Mouse (Mus musculus): ENCODE data around the gene Gjb6.

Gjb6 gene

DNA sequence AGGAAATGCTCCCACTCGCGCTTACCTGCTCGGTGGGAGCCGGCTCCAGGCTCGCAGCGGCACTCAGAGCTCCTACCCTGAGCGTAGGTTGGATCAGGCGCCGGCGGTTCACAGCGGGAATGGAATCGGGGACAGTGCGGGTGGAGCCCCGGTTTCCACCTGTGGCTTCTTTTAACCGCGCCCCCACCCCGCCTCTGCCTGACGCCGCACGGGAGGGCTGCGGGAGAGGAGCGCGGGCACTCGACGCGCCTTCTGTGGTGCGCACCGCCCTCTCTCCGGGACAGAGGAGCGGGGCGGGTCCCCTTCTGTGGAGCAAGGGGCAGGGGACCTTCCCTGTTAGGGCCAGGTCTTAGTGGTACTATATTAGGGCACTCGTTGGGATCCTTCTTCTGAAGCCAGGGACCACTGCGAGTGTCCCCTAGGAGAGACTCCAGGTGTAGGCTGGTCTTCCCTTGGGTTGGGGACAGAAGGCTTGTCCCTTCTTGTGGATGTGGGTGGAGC is at the start of gene Gjb6:
Gene Gjb6, minus strand, starts transcription at position 451 of the 501 bp plus-strand sequence.
- DNase-seq (ENCODE audit: low spot score in 2 of 2), result no peak

DNA sequence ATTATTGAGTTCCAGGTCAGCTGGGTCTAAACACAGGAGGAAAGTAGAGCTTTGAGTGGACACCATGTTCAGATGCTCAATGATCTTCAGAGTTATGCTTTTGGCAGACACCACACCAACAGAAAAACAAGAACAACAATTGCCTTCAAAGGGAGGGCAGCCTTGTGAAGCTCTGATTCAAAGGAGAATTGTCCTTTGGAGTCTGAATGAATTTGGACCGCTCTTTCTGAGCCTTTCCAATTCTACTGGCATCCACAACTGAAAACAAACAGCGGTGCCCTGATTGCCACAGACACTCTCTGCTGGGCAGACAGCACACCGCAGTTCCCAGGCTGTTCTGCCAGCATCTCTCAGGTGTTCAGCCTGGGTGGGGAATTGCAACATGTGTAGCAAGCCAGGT is 32.1 kb upstream of the Gjb6 start:
- no peak for DNase-seq (ENCODE audit: low spot score in 2 of 2)

DNA sequence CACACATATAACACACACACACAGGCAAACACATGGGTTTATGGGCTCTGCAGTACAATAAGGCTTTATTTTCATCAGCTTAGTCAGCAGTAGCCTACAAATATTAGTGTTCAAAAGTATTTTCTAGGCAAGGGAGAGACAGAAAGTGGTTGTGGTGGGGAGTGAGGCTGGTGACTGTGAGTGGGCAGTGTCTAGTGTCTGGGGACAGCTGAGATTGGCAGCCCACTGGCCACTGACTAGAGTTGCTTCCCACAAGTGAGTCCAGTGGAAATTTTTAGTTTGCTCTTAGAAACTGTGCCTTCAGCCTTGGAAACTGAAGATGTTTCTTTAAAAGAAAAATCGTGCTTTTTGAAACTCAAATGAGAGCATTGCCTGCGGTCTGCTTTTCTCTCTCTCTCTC is 28.4 kb upstream of the Gjb6 start:
- no peak for DNase-seq (ENCODE audit: low spot score in 2 of 2)

DNA sequence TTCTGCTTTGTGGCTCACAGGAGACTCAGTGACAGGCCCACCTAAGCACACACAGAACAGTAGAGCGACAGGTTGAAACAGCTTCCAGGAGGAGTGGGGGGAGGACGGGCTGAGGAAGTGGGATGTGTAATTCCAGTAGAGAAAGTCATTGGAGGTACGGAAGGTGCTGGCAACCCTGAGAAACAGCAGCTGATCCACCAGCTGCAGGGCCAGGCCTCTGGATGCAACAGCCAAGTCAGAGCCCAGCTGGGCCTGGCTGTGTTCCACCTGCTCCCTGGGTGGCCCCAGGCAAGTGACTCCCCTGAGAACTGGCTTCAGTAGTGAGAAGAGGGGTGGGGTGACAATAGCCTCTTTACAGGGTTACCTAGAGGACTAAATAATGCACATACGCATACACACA is 27.8 kb upstream of the Gjb6 start:
- DNase-seq (ENCODE audit: low spot score in 2 of 2), result no peak

DNA sequence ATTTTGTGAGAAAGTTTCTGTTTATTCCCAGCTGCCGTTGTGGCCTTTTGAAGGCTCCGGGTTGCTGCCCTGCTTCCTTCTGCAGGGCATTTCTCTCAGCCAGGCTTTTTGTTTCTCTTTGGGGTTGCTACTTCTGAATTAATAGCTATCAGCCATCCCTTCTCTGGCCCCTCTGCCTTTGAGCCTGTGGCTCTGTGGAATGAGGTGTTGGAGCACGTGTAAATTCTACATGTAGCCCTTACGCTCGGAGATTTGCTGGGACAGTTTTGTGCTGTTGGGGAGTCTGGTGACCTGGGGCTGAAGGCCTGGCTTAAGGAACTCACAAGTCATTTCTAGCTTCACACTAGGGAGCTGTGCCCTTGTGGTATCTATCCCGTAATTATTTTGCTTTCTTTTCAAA is 21.5 kb upstream of the Gjb6 start:
- no peak for DNase-seq (ENCODE audit: low spot score in 2 of 2)

DNA sequence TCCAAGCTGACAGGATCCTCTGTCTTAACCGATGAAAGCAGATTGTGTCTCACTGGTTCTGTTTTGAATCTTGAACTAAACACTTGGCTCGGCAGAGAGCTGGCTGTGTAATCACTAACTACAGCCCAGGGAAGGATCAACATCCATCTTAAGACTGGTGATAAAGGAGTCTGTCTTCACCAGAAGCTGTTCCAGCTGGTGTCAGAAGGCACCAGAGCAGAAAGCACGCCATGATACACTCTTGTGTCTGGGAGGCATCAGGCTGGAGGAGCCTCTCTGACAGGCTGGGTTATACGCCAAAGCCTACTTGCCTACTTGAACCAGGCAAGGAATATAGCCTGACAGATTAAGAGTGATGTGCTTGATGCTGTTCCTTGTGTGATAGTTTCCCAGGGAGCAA is 12.3 kb upstream of the Gjb6 start:
- DNase-seq (ENCODE audit: low spot score in 2 of 2), result no peak

DNA sequence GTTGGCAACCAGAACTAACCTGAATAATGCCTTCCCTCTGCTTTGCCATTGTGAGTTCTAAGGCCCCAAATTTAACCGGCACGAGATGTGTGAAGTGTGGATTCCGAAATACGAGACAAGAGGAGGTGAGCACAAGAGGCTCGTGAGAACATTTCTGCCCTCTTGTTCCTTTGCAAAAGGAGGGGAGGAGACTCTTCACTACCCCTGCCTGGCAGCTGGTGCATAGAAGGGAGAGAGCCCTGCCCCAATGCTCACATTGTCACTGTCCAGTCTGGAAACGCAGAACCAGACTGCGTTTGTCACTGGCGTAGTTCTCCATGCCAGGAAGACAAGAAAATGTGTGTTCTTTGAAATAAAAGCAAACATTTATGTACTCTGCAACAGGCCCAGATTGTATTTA is 1.9 kb upstream of the Gjb6 start:
- no peak for DNase-seq (ENCODE audit: low spot score in 2 of 2)

DNA sequence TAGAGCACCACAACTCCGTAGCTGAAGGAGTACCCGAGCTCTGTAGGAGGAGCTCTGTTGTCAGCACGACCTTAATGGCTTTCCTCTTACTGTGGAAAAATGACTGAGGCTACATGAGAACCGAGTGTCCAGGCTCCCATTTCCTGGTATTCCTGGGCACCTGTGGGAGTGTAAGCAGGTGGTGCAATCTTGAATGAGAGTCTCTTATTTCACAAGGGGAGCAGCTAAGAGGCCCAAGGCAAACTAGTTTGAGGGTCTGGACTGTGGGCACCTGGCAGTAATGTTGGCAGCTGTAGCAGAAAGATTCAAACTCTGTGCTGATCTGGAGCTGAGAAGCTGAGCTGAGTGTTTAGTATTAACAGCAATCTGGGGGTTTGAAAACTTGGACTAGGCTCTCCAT is 6.0 kb downstream of the Gjb6 start:
- no peak for DNase-seq (ENCODE audit: low spot score in 2 of 2)

DNA sequence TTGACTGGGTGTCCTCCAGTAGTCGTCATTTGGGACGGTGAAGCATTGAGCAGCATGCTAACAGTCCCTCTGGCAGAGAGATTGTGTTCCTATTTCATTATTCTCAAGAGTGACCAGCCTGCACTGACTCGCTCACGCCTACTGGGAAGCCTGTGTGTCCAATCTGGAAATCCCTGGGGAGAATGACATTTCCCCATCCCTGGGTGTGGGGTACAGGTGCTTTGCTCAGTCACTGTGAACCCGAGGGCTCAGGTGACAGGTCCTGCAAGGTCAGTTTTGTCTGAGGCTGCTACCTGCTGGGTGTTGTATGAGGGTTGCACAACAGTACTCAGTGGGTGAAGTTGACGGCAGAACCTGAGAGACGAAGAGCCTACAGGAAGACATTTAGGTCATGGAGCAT is 11.1 kb downstream of the Gjb6 start:
- DNase-seq (ENCODE audit: low spot score in 2 of 2), result no peak

DNA sequence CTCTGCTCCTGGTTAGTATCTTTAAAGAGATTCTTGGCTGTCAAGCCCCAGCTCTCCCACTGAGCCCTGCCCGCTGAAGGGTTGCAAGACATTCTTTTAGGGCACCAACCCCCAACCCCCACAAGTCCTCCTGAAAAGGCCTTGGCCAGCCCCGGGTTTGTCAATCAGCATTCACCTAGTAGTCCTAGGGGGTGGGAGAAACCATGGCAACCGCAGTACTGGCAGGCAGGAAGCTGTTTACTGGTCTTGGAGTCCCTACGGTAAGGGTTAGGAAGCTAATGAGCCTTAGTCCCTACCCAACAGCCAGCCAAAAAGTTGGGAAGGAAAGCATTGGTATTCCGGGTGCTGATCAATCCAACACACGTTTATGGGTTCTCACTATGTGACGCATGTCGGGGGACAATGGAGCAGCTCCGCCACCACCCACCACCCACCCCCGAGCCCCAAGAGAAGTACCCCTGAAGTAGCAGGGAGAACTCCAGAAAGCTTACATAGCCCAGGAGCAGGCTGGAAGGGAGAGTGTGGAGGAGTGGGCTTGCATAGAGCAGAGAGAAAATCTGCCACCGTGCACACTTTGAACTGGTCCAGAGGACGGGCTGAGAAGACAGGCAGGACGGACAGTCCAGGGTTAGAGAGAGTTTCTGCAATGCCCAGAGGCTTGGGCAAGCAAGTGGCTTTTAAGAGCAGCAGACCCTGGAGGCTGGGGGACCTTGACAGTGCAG is 17.4 kb downstream of the Gjb6 start, which contains the start of gene Gm4491:
Gene Gm4491, minus strand, starts transcription at position 61 of the 722 bp plus-strand sequence.
- DNase-seq (ENCODE audit: low spot score in 2 of 2), result no peak

DNA sequence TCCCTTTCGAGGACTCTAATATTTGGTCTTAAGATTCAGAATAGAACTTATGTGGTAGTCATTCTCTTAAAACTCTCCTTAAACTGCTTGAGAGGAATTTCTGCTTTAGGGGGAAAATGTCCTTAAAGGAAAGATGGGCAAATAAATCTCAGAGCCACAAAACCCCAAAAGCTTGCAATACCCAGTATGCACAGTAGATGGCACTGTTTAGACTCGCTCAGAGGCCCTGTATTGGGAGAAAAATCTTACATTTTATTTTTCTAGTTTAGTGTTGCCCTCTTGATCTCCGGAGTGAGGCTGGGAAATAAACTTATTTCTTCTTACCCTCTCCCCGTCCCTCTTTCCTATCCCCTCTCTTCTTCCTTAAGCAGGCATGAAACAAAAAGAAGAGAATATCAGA is 24.2 kb downstream of the Gjb6 start:
- no peak for DNase-seq (ENCODE audit: low spot score in 2 of 2)

DNA sequence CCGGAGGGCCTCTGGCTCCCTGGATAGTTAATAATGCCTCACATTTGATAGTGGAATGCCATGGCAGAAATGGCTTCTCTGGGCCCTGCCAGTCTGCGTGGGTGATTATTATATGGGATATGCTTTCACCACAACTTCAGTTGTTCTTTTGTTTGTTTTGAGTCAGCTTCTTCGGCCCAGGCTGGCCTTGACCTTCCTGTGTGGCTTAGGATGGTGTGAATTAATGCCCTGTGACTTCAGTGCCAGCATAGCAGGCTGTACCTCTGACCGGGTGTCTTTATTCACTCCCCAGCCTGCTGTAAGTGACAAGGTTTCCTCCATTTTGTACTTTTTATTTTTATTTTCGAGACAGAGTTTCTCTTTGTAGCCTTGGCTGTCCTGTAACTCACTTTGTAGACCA is 25.5 kb downstream of the Gjb6 start:
- no peak for DNase-seq (ENCODE audit: low spot score in 2 of 2)

DNA sequence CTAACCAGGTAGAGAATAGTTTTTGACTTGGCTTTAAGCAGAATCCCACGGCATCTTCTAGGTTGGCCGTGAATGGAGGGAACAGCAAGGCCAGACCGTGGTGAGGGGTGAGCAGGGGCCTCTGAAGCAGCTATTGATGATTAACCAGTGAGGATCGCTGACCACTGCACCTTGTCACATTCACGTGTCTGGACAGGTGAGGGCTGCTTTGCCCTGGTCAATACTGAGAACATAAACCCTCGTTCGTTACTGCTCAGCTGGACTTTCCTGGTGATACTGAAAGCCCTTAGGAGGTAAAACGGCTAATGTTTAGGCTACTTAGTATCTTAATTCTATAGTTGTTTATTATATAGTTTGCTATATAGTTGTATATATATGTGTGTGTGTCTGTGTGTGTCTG is 26.3 kb downstream of the Gjb6 start:
- no peak for DNase-seq (ENCODE audit: low spot score in 2 of 2)

DNA sequence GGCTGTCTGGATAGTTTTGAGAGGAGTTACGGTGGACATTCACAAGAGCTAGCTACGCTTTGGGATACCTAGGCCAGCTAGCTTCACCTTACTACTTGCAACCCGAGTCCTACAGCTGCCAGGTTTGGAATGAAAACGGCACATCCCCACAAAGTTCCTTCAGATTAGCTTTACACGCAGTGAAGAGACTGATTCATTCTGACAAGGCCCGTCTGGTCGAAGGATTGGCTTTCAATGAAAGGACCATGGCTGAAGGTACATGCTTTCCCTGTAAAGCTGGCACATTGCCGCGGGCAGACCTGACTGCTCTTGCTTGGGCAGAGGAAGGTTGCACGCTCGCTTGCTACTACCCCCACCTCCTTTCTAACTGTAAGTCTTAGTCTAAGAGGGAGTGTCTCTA is 27.7 kb downstream of the Gjb6 start:
- DNase-seq (ENCODE audit: low spot score in 2 of 2), result no peak

DNA sequence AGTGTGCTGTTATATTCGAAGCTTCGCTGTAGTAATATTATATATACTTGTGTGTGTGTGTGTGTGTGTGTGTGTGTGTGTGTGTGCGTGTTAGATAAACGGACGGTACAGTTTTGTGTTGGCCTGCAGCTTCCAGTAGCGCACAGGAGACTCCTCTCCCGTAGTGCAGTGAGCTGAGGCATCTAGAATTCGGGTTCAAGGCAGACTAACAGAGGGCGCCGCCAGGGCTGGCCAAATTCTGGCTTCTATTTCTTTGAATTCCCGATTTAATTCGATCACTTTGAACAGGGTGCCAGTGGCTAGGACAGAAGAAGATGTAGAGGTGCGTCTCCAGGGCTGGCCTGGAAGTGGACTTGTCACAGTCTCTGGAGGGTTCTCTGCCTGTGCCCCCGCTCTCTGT is 28.3 kb downstream of the Gjb6 start:
- no peak for DNase-seq (ENCODE audit: low spot score in 2 of 2)

DNA sequence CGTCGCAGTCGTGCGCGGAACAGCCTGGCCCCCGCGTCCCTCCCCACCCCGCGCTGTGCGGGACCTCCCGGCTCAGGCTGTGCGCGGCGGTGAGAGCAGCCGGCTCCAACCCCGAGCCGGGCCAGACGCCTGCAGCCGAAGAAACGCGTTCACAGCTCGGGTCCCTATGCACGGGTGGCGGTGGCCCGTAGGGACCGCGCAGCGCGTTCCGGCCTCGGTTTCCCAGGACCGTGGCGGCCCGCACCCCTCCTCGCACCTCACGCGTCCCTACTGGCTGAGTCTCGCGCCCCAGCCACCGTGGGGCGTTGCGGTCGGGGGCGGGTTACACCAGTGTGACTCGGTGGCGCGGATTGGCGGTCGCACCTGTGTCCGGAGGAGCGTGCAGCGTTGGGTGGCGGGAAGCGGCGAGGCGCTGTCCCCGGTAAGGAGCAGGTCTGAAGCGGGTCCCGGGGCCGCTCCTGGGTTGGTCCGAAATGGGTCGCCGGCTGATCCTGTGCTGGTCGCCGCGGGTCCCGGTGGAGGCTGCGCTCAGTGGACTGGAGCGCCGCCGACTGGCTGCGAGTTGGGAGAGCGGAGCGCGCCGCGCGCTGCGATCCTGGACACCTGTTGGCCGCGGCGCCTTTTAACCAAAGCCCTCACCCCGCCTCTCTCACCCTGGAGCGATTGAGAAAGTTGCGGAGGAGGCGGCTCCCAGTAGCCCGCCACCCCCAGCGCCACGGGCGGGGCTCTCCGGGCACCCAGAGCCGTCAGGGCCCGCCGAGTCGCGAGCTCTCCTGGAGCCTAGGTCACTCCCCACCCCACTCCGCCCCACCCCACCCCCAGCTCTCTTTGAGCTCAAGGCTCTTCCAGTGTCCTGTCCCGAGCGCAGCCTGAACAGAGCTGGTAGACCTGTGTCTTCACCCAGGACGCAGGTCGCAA is 29.0 kb downstream of the Gjb6 start, which contains the start of gene Gjb2:
Gene Gjb2, minus strand, starts transcription at position 597 of the 918 bp plus-strand sequence.
- peak in 1 of 2 experiments; percentile 68 for DNase-seq (ENCODE audit: low spot score in 2 of 2)

DNA sequence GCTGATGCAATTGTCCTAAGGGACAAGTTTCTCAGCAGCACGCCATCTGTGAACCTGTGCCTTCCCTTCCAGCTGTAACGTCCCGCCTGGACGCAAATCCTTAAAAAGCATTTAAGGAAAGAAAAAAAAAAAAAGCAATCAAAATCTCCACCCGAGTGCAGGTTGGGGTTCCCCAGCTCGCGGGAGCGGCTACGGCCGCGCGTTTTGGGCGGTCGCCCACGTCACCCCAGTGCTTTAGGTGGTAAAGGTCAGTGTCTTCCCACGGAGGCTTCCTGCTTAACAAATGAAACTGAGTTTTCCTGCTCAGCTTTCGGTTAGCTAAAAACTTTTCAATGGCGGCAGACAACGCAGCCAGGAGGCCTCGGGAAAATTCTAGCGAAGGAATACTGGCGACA is 29.7 kb downstream of the Gjb6 start:
- DNase-seq (ENCODE audit: low spot score in 2 of 2), result no peak

DNA sequence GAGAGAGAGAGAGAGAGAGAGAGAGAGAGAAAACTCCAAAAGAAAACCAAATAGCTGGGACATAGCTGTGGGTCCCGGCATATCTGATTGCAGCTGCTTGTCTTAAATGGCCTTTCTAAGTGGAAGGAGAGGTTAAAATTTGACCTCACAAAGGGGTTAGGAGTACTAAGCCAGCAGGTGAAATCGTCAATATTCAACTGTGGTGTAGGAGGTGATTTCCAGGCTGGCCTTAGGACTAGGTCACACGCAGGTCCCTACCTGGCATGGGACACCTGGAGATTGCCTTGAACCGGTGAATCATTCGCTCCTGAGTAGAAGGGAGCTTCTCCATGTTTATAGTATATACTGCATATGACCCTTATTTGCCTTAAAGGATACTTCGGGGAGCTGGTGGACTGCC is 30.3 kb downstream of the Gjb6 start:
- DNase-seq (ENCODE audit: low spot score in 2 of 2), result no peak

DNA sequence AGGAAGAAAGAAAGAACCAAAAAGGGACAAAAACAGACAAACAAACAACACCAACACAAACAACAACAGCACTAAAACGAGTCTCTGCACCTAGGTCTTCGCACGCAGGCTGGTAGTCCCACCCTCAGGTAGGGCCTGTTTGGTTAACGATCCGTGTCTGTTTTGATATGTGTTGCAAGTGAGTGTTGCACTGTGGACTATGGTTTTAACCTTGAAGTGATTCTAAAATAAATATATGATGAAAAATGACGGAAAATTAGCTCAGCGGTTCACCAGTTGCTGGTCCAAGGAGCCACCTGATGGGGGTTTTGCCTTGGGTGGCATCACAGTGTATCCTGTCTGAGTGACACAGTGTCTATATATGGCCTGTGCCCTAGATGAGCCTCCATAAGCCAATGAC is 31.8 kb downstream of the Gjb6 start:
- no peak for DNase-seq (ENCODE audit: low spot score in 2 of 2)

DNA sequence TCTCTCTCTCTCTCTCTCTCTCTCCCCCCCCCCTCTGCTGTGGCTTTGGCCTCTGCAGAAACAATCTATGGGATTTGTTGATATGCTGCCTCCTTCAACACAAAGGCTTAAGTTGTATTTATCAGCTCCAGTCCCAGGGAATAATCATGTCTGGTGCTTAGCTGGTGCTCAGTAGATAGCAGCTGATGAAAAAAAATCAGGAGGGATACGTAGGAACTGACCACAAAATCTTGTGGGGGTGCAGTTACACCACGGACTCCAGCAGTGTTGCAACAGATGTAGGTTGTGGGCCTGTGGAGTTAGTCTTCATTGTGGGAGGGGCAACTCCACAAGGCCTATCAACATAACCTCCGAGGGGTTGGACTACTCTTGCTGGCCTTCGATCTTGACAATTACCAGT is 37.6 kb downstream of the Gjb6 start:
- DNase-seq (ENCODE audit: low spot score in 2 of 2), result no peak

DNA sequence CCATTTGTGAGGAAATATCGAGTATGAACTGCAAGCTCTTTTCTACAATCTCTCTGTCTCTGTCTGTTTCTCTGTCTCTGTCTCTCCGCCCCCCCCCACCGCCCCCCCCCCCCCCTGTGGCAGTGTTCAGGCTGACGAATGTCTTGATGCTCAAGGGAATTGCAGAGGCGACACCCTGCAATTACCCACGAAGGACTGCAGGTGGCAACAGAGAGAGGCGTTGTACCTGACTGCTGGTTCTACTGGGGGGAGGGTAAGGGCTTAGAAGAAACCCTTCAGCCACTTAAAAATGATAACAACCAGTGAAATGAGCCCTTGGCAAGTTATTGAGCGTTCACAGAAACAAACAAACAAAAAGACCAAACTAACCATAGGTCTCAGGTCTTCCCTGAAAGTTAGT is 40.4 kb downstream of the Gjb6 start:
- peak in 1 of 2 experiments; percentile 25 for DNase-seq (ENCODE audit: low spot score in 2 of 2)

DNA sequence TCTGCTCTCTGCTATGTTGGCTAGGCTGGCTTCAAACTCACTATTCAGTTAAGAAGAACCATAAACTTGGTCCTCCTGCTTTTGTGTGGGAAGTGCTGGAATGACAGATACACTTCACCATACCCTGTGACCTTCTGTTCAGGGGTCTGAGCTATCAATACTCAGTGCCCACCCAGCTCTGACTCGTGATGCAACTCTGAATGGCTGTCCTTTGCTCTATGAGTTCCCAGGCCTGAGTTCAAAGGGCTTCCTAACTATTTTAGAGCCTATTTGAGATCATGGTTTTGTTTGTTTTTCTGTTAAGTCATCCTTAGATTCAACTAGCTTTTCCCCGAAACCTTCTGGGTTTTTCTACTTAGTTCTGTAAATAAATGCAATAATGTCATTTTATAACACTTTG is 43.4 kb downstream of the Gjb6 start:
- DNase-seq (ENCODE audit: low spot score in 2 of 2), result no peak

DNA sequence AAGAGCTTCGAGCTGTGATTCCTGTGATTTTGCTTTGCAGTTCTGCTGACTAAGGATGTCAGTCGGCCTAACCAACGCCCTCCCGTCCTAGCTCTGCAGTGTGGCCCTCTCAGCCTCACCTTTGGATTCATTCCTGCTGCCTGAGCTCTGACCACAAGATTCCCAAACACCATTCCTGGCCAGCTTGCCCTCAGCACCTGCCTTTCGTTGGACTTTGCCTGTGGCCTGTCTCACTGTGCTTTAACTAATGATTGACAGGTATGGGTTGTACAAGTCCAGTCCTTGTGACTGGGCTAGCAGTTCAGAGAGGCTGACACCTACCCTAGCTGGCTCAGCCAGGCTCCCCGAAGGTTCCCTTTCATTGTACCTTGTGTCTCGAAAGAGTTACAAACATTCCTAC is 44.3 kb downstream of the Gjb6 start:
- DNase-seq (ENCODE audit: low spot score in 2 of 2), result no peak

Data from spleen, postnatal 4 days (tissue).